Mouse (Mus musculus) liver, embryonic 11.5 days (tissue): ENCODE data around the gene Twnk. TPM values are rescaled to one million over a fixed set of nuclear protein-coding genes. Genes with fewer than 3 reads are reported as not detected.

ENCODE experiments used
- ATAC-seq: fragments of 200-750 bp; cut with Nextera tagmentation; replicated peaks from 2 replicates; pipeline ENCODE4 v1.8.0; 2017; ENCODE audit warnings: moderate number of reproducible peaks, mild to moderate bottlenecking, moderate TSS enrichment, moderate library complexity; ENCODE audit not compliant: low FRiP score
- DNase-seq: peaks from one replicate; pipeline ENCODE4 v3.0.0-alpha.2; 2017; ENCODE audit warnings: low spot score
- H3K27ac ChIP-seq: fragments of 300-500 bp; sonication (generic); 2 replicates; pipeline ENCODE4 v1.5.1; 2014; ENCODE audit warnings: mild to moderate bottlenecking, low read depth, low read length, control low read depth
- H3K27me3 ChIP-seq: fragments of 300-500 bp; sonication (generic); replicated peaks from 2 replicates; pipeline ENCODE4 v1.6.1; 2014; ENCODE audit warnings: low read length, mixed read lengths; ENCODE audit not compliant: control insufficient read depth, insufficient read depth
- H3K36me3 ChIP-seq: fragments of 300-500 bp; sonication (generic); 2 replicates; pipeline ENCODE4 v1.6.1; 2014; ENCODE audit warnings: mild to moderate bottlenecking, low read length, moderate library complexity, mixed read lengths; ENCODE audit not compliant: control insufficient read depth, insufficient read depth
- H3K4me1 ChIP-seq: fragments of 300-500 bp; sonication (generic); replicated peaks from 2 replicates; pipeline ENCODE4 v1.6.1; 2014; ENCODE audit warnings: low read length, mixed read lengths; ENCODE audit not compliant: control insufficient read depth, insufficient read depth
- H3K4me2 ChIP-seq: fragments of 300-500 bp; sonication (generic); 2 replicates; pipeline ENCODE4 v1.6.1; 2014; ENCODE audit warnings: mild to moderate bottlenecking, control low read depth, moderate library complexity
- H3K4me3 ChIP-seq: fragments of 300-500 bp; sonication (generic); 2 replicates; pipeline ENCODE4 v1.5.1; 2014; ENCODE audit warnings: low read depth, low read length, control low read depth
- H3K9ac ChIP-seq: fragments of 300-500 bp; sonication (generic); 2 replicates; pipeline ENCODE4 v1.6.1; 2014; ENCODE audit warnings: low read depth, low read length, control low read depth
- H3K9me3 ChIP-seq: fragments of 300-500 bp; sonication (generic); 2 replicates; pipeline ENCODE4 v1.6.1; 2016; ENCODE audit warnings: low read length, inconsistent platforms, mixed read lengths; ENCODE audit not compliant: control insufficient read depth
- WGBS: fragments of 180-500 bp; shearing (Covaris S2); extraction: QIAGEN DNeasy Blood & Tissue Kit; methylation state at CpG from one replicate; pipeline ENCODE4 v1.1.7; 2014; 5-methylcytosine and 5-hydroxymethylcytosine counted together
- polyA plus RNA-seq: library from polyadenylated mRNA; unstranded; fragments of >200 nt; fragmentation: Nextera tagmentation; extraction: Ambion mirVana; gene quantifications from 2 replicates; pipeline ENCODE4 v1.2.1, GENCODE M21; 2014

Gene Twnk
- polyA plus RNA-seq, 1 experiment from 2014 or later, result 25.1 TPM

DNA sequence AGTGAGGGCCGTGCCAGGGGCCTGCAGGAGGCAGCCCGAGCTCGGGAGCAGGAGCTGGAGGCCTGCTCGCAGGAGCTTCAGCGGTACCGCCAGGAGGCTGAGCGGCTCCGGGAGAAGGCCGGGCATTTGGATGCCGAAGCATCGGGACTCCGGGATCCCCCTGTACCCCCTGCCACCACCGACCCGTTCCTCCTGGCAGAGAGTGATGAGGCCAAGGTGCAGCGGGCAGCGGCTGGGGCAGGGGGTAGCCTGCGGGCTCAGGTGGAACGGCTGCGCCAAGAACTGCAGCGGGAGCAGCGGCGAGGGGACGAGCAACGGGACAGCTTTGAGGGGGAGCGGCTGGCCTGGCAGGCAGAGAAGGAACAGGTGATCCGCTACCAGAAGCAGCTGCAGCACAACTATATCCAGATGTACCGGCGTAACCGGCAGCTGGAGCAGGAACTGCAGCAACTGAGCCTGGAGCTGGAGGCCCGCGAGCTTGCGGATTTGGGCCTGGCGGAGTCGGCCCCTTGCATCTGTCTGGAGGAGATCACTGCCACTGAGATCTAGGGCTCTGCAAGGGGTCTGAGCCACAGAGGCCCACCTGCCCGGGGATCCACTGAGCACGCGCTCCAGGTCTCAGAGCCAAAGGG, 20.6 kb downstream of the Twnk start:
- H3K9ac ChIP-seq, result no peak overlapping the region
- ATAC-seq, result no peak
- no peak overlapping the region for H3K4me2 ChIP-seq
- no peaks in the 10 kb centered on the region for H3K27me3 ChIP-seq
- H3K4me3 ChIP-seq, result no peak overlapping the region
- H3K27ac ChIP-seq, result no peak overlapping the region
- 92% methylated on average over 37 of the region's 37 CpGs for WGBS
- no peaks in the 10 kb centered on the region for H3K9me3 ChIP-seq
- peaks cover 27% of the 10 kb centered on the region for H3K36me3 ChIP-seq
- peaks cover 8% of the 10 kb centered on the region for H3K4me1 ChIP-seq
- DNase-seq, result no peak

DNA sequence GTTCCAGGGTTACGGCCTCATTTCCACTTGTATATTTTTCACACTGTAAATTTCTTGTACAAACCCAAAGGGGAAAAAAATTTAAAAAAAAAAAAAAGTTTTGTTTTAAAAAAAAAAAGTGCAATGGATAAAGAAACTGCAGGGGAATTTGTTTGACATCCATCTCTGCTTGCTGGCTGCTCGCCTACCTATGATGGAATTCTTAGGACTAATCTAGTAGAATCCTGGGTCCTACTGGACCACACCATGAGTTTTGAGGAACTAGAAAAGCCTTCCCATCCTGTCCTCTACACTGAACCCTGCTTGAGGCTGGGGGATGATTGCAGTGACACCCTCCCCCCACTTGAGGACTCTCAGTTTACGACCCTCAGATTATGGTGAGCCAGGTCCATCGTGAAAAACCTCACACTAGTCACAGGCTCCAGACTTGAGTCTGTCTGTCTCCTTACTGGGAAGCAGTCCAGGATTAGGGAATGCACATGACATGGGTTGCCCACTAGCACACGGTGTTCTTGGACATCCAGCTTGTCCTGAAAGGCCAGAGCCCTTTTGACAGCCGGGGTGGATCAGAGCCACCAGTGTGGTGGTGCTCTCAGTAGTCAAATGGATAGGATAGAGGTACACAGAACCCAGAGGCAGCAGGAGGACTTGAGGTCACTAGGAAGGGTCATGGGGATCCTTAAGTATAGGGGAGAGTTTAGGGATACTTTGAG, 21.7 kb downstream of the Twnk start:
- Histone ChIP-seq H3K36me3 (peaks cover 27% of the 10 kb centered on the region), H3K9me3 (no peaks in the 10 kb centered on the region), H3K27ac (no peak overlapping the region), H3K4me2 (no peak overlapping the region), H3K27me3 (no peaks in the 10 kb centered on the region), H3K9ac (no peak overlapping the region), H3K4me3 (no peak overlapping the region), H3K4me1 (peaks cover 8% of the 10 kb centered on the region)
- WGBS, result 76% methylated on average over 6 of the region's 6 CpGs
- ATAC-seq, result no peak
- no peak for DNase-seq

GRCm38 (mm10) chr19:45027848-45028247, 22.4 kb downstream of the Twnk start:
- H3K27ac ChIP-seq, result no peak overlapping the region
- H3K9me3 ChIP-seq, result no peaks in the 10 kb centered on the region
- H3K4me1 ChIP-seq, result peaks cover 8% of the 10 kb centered on the region
- H3K4me3 ChIP-seq, result no peak overlapping the region
- no peak overlapping the region for H3K4me2 ChIP-seq
- no peaks in the 10 kb centered on the region for H3K27me3 ChIP-seq
- no peak overlapping the region for H3K9ac ChIP-seq
- DNase-seq (no peak), ATAC-seq (no peak)
- 87% methylated on average over 6 of the region's 6 CpGs for WGBS
- H3K36me3 ChIP-seq, result peaks cover 27% of the 10 kb centered on the region

DNA sequence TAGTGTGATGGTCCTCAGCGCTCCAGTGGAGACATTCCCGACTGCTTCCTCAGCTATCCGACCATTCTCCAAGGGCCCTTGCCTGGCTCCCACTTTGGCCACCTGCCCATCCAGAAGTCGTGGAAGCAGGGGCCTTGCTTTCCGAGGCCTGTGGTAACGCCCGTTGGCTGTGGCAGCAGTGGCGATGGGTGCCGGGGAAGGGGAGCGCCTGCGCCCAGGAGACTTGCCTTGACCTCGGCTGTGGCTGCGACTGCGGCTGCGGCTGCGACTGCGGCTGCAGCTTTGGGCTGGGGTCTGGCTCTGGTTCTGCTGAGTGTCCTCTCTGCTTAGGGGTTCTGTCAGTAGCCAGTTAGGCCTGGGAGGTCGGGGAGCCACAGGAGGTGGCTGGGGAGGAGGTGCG, 23.3 kb downstream of the Twnk start:
- Histone ChIP-seq H3K27ac (no peak overlapping the region), H3K9ac (no peak overlapping the region), H3K4me1 (peaks cover 8% of the 10 kb centered on the region), H3K36me3 (peaks cover 24% of the 10 kb centered on the region), H3K9me3 (no peaks in the 10 kb centered on the region), H3K4me3 (no peak overlapping the region), H3K4me2 (no peak overlapping the region), H3K27me3 (no peaks in the 10 kb centered on the region)
- DNase-seq (no peak), ATAC-seq (no peak)
- WGBS, result 60% methylated on average over 19 of the region's 19 CpGs

DNA sequence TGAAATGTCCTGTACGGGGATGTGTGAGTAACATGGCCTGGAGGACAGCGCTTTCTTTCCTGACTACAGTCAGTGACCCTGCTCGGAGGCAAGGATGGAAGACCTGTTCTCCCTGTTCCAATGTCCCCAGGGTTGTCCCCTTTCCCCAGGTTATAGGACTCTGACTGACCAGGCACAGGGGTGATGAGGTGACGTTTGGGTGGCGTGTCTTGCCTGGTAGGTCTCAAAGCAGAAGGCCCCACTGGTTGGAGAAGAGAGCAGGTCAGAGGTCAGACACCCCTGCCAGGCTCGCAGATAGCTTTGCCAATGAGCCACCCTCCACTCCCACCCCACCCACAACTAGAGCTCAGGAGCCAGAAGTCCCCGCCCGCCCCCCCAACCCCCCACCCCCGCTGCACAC, 24.1 kb downstream of the Twnk start:
- no peak overlapping the region for H3K27ac ChIP-seq
- no peak overlapping the region for H3K4me3 ChIP-seq
- no peak overlapping the region for H3K4me2 ChIP-seq
- H3K36me3 ChIP-seq, result peaks cover 19% of the 10 kb centered on the region
- peaks cover 8% of the 10 kb centered on the region for H3K4me1 ChIP-seq
- 53% methylated on average over 9 of the region's 9 CpGs for WGBS
- H3K9me3 ChIP-seq, result no peaks in the 10 kb centered on the region
- no peak overlapping the region for H3K9ac ChIP-seq
- no peaks in the 10 kb centered on the region for H3K27me3 ChIP-seq
- no peak for DNase-seq
- no peak for ATAC-seq

DNA sequence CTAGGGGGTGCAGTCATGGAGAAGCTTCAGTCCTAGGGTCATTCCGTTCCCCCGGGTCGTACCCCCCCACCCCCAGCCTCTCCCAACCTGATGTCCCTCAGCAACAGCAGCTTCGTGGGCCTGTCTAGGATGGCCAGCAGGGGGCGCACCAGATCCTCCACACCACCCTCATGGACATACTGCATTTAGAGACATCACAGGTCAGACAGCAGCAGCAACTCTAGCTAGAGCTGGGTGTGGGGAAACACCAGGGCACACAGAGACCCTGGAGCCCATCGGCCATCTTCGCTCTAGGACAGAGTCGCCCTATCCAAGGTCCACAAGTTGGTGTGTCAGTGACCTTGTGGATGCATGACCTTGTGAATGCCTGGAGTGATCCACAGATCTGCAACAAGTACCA, 24.6 kb downstream of the Twnk start:
- Histone ChIP-seq H3K9me3 (no peaks in the 10 kb centered on the region), H3K27me3 (no peaks in the 10 kb centered on the region), H3K4me2 (no peak overlapping the region), H3K9ac (no peak overlapping the region), H3K4me1 (peaks cover 8% of the 10 kb centered on the region; the same call in 1 of the 2 replicates), H3K27ac (no peak overlapping the region), H3K4me3 (no peak overlapping the region), H3K36me3 (peaks cover 17% of the 10 kb centered on the region)
- DNase-seq (peak; percentile 72), ATAC-seq (peak; percentile 47)
- WGBS, result 21% methylated on average over 8 of the region's 8 CpGs

DNA sequence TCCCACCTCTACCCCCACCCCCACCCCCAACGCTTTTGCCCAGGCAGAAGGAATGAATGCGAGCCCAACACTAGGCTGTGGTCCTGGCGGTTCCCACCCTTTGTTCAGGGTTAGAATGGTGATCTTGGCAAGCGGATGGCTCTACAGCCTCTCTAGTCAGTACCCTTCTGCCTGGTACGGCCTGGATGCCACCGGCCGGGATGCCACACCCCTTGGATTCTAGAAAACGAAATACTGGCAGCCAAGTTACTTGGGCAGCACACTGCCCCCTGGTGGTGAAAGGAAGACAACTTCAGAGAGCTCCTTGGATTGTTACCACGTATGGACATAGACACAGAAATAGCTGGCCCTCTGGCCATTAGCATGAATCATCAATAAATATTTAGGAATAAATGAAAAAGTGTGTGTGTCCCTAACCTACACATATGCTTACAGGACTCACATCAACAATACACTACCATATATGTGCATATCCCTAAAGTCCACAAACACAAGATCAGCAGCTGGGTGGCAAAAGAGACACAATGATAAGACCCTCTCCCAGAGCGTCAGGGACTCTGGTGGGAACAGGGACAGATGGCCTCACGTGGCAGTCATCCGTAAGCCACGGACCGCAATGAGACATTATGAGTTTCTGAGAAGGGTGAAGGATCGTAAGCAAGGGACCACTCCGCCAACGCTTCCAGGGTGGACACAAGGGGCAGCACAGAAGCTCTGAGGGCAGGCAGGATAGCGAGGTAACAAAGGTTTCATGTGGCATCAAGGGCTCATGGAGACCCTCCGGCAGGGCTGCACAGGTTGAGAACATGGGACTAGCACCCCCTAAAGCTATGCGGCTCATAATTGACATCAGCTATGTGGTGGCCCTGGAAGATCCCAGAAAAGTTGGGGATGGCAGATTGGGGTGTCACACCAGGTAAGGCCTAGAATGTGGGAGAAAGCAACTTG, 25.6 kb downstream of the Twnk start:
- ATAC-seq, result no peak
- DNase-seq, result peak; percentile 63
- H3K9ac ChIP-seq, result no peak overlapping the region
- H3K4me2 ChIP-seq, result peak overlapping the region; percentile 62
- no peaks in the 10 kb centered on the region for H3K9me3 ChIP-seq
- H3K27ac ChIP-seq, result no peak overlapping the region
- H3K36me3 ChIP-seq, result peaks cover 8% of the 10 kb centered on the region
- WGBS, result 41% methylated on average over 20 of the region's 20 CpGs
- H3K4me1 ChIP-seq, result peaks cover 8% of the 10 kb centered on the region; the same call in 1 of the 2 replicates
- H3K27me3 ChIP-seq, result no peaks in the 10 kb centered on the region; the same call in 1 of the 2 replicates
- H3K4me3 ChIP-seq, result 0 out of 2 replicates have a peak overlapping the region, but pooled peaks have one; percentile 18

DNA sequence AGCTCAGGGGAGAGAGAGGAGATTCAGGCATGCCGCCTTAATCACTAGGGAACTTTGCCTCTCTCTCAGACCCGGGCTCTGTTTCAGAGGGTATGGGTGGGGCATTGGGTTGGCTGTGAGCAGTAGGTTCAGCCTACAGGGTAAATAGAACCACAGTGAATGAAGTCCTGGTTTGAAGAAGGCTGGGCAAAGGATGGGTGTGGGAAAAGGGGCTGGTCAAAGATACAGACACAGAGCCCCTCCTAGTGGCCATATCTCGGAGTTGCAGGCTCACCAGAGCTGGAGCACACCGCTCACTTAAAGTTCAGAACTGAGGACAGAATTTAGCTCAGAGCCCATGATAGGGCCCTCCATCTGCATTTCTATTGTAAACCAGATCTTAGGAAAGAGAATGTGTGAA, 26.3 kb downstream of the Twnk start:
- WGBS, result 31% methylated on average over 4 of the region's 4 CpGs
- Histone ChIP-seq H3K4me2 (no peak overlapping the region), H3K27ac (no peak overlapping the region), H3K4me1 (peaks cover 8% of the 10 kb centered on the region; the same call in 1 of the 2 replicates), H3K27me3 (peaks cover 6% of the 10 kb centered on the region), H3K9ac (no peak overlapping the region), H3K36me3 (peaks cover under 1% of the 10 kb centered on the region), H3K4me3 (no peak overlapping the region), H3K9me3 (no peaks in the 10 kb centered on the region)
- peak; percentile 69 for DNase-seq
- peak; percentile 35; the same call in 1 of the 2 replicates for ATAC-seq
